Mouse (Mus musculus) yolk sac, embryonic 10.5 days (tissue): ENCODE data around the gene Plpp7.

Experiments
- DNase-seq: peaks from one replicate; pipeline ENCODE4 v3.0.0-alpha.2; 2017; ENCODE audit warnings: low spot score

Plpp7 gene

GRCm38 (mm10) chr2:32068811-32069607, 26.3 kb upstream of the Plpp7 start:
- DNase-seq, result no peak

- DNase-seq, result no peak
Measured at GRCm38 (mm10) chr2:32070747-32071146, 24.6 kb upstream of the Plpp7 start.

GRCm38 (mm10) chr2:32074404-32074803, 20.9 kb upstream of the Plpp7 start:
- DNase-seq, result no peak

GRCm38 (mm10) chr2:32075368-32075767, 20.0 kb upstream of the Plpp7 start:
- peak; percentile 36 for DNase-seq

- no peak for DNase-seq
Measured at GRCm38 (mm10) chr2:32077744-32078143, 17.6 kb upstream of the Plpp7 start.

- DNase-seq, result peak; percentile 23
Measured at GRCm38 (mm10) chr2:32078522-32078921, 16.8 kb upstream of the Plpp7 start.

GRCm38 (mm10) chr2:32079191-32079725, 16.1 kb upstream of the Plpp7 start:
- DNase-seq, result no peak

GRCm38 (mm10) chr2:32080681-32081080, 14.6 kb upstream of the Plpp7 start:
- no peak for DNase-seq

GRCm38 (mm10) chr2:32081296-32081929, 13.9 kb upstream of the Plpp7 start:
- no peak for DNase-seq

GRCm38 (mm10) chr2:32082229-32082628, 13.1 kb upstream of the Plpp7 start:
- DNase-seq, result no peak

- peak; percentile 23 for DNase-seq
Measured at GRCm38 (mm10) chr2:32083159-32084011, 11.9 kb upstream of the Plpp7 start.

- peak; percentile 54 for DNase-seq
Measured at GRCm38 (mm10) chr2:32084111-32084871, 11.0 kb upstream of the Plpp7 start, which contains the start of gene Fam78a. Fam78a (minus strand) TSS chr2:32084857.

GRCm38 (mm10) chr2:32084872-32085199, 10.5 kb upstream of the Plpp7 start:
- DNase-seq, result no peak

- DNase-seq, result no peak
Measured at GRCm38 (mm10) chr2:32085231-32085630, 10.1 kb upstream of the Plpp7 start.

GRCm38 (mm10) chr2:32087606-32088005, 7.7 kb upstream of the Plpp7 start:
- DNase-seq, result no peak

- no peak for DNase-seq
Measured at GRCm38 (mm10) chr2:32088372-32088981, 6.9 kb upstream of the Plpp7 start.

- no peak for DNase-seq
Measured at GRCm38 (mm10) chr2:32089606-32090005, 5.7 kb upstream of the Plpp7 start.

GRCm38 (mm10) chr2:32090145-32090544, 5.2 kb upstream of the Plpp7 start:
- no peak for DNase-seq

- DNase-seq, result no peak
Measured at GRCm38 (mm10) chr2:32091956-32092355, 3.4 kb upstream of the Plpp7 start.

- no peak for DNase-seq
Measured at GRCm38 (mm10) chr2:32094001-32094707, 1.2 kb upstream of the Plpp7 start.

GRCm38 (mm10) chr2:32096122-32096420, 743 bp downstream of the Plpp7 start:
- DNase-seq, result no peak
